Mouse (Mus musculus): ENCODE measurements around the gene Smok3b. TPM values are rescaled to one million over a fixed set of nuclear protein-coding genes. Genes with fewer than 3 reads are reported as not detected.
"Not testable (repeated sequence)": the region's sequence is repeated elsewhere in the genome, so short reads cannot be mapped to it uniquely, and the experiment has no call there.

Gene Smok3b
- not detected for total RNA-seq (2021)

DNA sequence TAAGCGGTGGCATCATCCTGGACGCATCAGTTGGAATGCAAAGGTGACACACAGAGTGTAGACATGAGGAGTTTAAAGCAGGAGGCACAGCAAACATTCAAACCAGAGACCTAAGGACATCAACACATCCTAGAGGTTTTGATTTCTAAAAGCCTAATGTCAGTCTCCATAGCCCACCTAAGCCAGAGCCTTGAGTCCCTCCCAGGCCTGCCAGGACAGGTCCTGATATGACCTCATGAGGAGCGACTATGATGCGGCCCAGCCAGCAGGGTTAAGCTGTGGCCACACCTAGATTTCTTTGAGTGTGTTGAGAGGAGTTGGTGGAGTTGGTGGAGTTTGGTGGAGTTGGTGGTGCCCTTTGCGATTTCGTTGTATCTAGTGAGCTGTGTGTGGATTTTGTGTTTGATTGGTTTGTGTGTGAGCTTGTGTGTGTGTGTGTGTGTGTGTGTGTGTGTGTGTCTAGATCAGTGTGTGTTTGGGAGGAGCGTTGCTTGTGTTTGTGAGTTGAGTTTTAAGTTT lies at the start of gene Smok3b, which contains the start of gene Smok3a:
TSS of gene Smok3b (plus strand) at position 469 of the 519 bp plus-strand sequence.
TSS of gene Smok3a (plus strand) at position 301 of the 519 bp plus-strand sequence.
- DNase-seq: not testable (repeated sequence)

GRCm38 (mm10) chr5:137973161-137973560 lies 48.1 kb upstream of the Smok3b start:
- DNase-seq: no peak

GRCm38 (mm10) chr5:137973738-137974137 lies 47.5 kb upstream of the Smok3b start:
- DNase-seq: no peak

- no peak for DNase-seq
Observed at GRCm38 (mm10) chr5:137974724-137975123, 46.5 kb upstream of the Smok3b start.

DNA sequence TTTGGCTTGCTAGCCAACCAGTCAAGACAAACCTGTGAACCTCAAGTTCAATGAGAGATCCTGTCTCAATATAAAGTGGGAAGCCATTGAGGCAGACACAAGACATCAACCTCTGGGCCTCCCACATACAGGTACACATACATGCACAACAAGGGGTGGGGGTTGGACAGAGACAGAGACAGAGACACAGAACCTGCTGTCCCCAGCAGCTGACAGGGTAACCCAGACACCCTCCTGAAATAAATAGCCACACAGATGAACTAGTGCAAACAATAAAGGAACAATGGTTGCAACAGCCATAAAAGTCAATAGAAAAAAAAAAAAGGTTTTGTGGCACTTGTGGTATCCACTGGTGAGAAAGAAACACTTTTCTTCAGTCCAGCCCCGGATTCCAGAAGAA lies 45.8 kb upstream of the Smok3b start:
- DNase-seq: no peak

DNA sequence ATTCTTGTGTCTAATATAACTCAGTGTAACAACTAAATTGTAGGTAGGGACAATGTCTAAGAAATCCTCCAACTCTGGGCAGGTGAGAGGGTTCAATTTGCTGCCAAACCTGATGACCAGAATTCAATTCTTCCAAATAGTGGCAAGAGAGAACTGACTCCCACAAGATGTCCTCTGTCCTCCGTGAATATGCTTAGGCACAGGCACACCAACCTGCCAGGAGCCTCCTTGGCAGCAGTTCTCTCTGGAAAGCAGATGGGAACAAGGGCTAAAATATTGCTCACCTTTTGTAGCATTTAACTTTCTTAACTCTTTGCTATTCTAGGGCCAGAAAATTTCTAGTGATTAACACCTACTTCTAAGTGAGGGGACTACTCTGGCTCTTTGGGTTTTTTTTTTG lies 43.9 kb upstream of the Smok3b start:
- no peak for DNase-seq

- no peak for DNase-seq
Observed at GRCm38 (mm10) chr5:137979081-137979480, 42.1 kb upstream of the Smok3b start.

DNA sequence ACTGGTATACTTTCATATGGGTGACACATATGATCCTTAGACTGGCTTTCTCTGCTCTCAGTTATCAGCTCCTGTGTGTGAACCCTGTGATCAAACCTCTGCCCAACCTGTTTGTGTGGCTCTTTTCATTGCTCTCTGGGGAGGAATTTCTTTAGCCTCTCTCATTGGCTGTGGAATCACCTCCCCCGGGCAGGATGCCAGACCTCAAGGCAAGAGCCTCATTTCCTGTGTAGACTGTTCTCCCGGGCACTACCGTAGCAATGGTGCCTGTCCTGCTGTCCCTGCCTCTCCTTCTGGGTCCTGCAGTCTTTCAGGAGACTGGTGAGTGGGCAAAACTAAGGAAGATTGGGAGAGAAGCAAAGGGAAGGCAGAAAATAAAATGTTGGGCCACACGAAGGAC lies 39.9 kb upstream of the Smok3b start, which contains the start of gene Azgp1:
TSS of gene Azgp1 (plus strand) at position 221 of the 400 bp plus-strand sequence.
- no peak for DNase-seq

DNA sequence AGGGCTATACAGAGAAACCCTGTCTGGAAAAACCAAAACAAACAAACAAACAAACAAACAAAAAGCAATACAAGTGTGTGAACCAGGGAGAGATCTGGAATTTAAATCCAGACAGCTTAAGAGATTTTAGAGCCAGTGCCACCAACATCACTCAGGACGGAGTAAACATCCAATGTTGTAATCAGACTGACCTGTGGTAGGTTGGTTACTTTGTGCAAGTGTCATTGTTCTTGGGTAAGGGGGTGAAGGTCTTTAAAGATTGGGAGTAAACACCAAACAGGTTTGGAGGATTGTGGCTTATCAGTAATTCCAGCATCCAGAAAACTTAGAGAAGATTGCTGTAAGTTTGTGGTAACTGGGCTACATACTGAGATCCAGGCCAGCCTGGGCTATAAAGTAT lies 34.9 kb upstream of the Smok3b start:
- no peak for DNase-seq

- DNase-seq: no peak
Observed at GRCm38 (mm10) chr5:138009437-138009836, 11.8 kb upstream of the Smok3b start.

- no peak for DNase-seq
Observed at GRCm38 (mm10) chr5:138012382-138012781, 8.8 kb upstream of the Smok3b start.

- DNase-seq: no peak
Observed at GRCm38 (mm10) chr5:138016530-138016929, 4.7 kb upstream of the Smok3b start.

GRCm38 (mm10) chr5:138016997-138017396 lies 4.2 kb upstream of the Smok3b start:
- no peak for DNase-seq

GRCm38 (mm10) chr5:138019577-138019976 lies 1.7 kb upstream of the Smok3b start:
- not testable (repeated sequence) for DNase-seq

GRCm38 (mm10) chr5:138052894-138053293 lies 31.7 kb downstream of the Smok3b start, which contains the start of gene Smok3c:
TSS of gene Smok3c (plus strand) at chr5:138053194.
- DNase-seq: not testable (repeated sequence)

DNA sequence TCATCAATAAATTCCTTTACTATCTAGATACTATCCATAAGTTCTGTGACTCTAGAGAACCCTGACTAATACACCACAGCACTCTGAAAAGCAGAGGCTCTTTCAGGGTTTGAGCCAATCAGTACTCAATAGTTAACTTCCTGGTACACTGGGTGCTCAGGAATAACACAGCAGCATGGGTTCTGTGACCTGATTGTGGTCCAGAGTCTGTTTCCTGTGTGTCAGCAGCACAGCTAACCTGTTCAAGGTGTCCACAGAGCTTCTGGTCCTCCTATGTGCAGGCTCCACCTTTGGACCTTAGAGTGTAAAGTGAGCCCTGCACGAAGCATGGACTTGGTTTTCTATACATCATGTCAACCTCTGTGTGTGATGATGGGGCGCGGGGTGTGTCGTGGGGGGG lies 52.6 kb downstream of the Smok3b start:
- DNase-seq: no peak

DNA sequence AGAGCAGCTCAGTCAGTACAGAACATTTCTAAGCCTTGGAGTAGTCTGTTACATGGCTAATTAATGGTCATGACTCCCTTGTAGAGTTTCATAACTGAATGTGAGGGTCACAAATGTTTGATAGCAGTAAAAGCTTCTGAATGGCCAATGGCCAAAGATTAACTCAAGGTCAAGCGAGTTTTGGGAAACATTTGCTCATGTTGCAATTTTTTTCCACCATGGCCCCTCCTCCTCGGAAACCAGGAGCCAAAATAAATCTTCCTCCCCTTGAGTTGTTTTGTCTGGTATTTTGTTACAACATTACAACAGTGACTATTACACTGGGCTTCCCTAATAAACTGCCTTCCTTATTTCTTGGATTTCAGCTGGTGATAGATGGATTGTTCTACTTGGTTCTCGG lies 54.5 kb downstream of the Smok3b start:
- DNase-seq: no peak

- DNase-seq: no peak
Observed at GRCm38 (mm10) chr5:138076148-138076547, 54.9 kb downstream of the Smok3b start.

GRCm38 (mm10) chr5:138080456-138080855 lies 59.2 kb downstream of the Smok3b start:
- DNase-seq: no peak

DNA sequence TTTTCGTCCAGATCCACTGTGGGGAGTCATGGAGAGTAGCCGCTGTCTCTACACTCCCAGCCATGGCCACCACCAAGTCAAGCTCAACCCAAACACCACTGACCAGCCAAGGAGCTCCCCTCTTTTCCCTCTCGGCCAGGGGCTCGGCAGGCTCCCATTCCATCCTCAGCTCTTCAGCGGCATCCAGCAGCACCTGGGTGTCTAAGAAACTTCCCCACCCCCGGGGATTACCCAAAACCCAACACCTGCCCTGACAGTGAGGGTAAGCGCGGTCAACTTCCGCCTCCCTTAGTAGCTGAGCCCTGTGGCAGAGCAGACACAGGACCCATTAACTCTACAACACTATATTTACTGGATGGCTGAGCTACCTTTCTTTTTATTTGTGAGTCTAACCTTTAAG lies 60.2 kb downstream of the Smok3b start:
- DNase-seq: no peak

DNA sequence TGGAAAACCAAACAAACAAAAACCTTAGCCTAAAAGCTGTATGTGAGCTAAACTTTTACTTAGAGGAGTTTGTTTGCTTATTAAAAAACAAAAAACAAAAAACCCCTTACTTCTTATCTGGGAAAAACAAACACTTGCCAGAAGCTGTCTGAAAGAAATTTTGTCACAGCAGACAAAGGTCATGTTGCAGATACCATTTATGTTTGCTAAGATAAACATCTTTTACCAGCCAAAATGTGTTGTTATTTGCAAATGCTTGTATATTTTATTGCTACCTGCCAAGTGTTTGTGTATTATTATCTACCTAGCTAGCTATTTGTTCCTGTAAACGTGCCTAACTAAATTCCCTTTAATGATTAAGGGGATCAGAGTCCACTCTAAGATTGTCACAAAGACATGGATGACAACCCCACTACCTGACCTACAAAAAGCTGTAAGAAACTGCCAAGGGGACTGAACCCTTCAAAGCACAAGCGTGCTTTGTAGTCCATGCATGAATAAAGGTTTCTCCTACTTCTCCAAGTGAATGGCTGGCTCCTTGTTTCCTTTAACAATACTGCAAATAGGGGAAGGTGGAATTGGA lies 62.2 kb downstream of the Smok3b start:
- DNase-seq: no peak

DNA sequence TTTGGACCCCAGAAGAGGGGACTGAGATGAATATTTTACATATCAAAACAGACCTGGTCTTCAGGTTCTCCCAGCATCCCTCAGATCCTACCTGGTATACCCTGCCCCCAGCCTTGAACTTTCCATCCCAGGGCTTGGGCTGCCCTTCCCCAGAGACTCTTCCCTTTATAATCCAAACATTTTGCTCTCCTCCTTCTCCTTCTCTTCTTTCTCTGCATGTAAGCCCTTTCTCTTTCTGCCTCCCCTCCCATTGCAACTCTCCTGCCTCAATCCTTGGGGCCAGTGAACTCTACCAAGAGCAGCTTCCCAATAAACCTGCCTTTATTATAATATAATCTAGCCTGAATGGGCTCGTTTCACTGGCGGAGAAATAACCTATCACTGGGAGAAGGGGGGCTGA lies 62.7 kb downstream of the Smok3b start:
- DNase-seq: no peak

- DNase-seq: no peak
Observed at GRCm38 (mm10) chr5:138084507-138084906, 63.3 kb downstream of the Smok3b start.

- DNase-seq: peak; percentile 75 to 78
Observed at GRCm38 (mm10) chr5:138084996-138085395, 63.8 kb downstream of the Smok3b start, which contains the start of gene Zkscan1. TSS of gene Zkscan1 (plus strand) at chr5:138085084.
